Mouse (Mus musculus): ENCODE data around the gene Syt13. TPM values are rescaled to one million over a fixed set of nuclear protein-coding genes. Genes with fewer than 3 reads are reported as not detected.

The Syt13 gene
- total and polyA plus RNA-seq, 3 experiments = not detected

- no peak for DNase-seq (ENCODE audit: extremely low read depth)
- no peak for TF ChIP-seq TBP (conservative IDR thresholded peaks at IDR 0.05; ENCODE audit: low read depth, low read length)
- TF ChIP-seq SMC3 (IDR thresholded peaks at IDR 0.05; ENCODE audit: low read depth, low read length) = no peak
- TF ChIP-seq JUND (conservative IDR thresholded peaks at IDR 0.05; ENCODE audit: low read depth, low read length) = no peak
- TF ChIP-seq ETS1 (conservative IDR thresholded peaks at IDR 0.05; ENCODE audit: low read depth, low read length) = no peak
- no peak for TF ChIP-seq RCOR1 (conservative IDR thresholded peaks at IDR 0.05; ENCODE audit: low read depth, low read length)
- TF ChIP-seq MAZ (IDR thresholded peaks at IDR 0.05; ENCODE audit: low read depth, low read length) = no peak
- no peak for TF ChIP-seq CHD1 (IDR thresholded peaks at IDR 0.05; ENCODE audit: low read depth, low read length)
- TF ChIP-seq BHLHE40 (IDR thresholded peaks at IDR 0.05; ENCODE audit: low read depth, low read length) = no peak
- no peak for TF ChIP-seq KAT2A (IDR thresholded peaks at IDR 0.05; ENCODE audit: insufficient replicate concordance, low read length)
- TF ChIP-seq E2F4 (IDR thresholded peaks at IDR 0.05; ENCODE audit: insufficient replicate concordance, low read depth, low read length) = no peak
- TF ChIP-seq GABPA (IDR thresholded peaks at IDR 0.05; ENCODE audit: insufficient replicate concordance, low read depth, low read length) = no peak
- TF ChIP-seq IRF4 (IDR thresholded peaks at IDR 0.05; ENCODE audit: low read depth, low read length) = no peak
- Histone ChIP-seq H3K27ac (ENCODE audit: insufficient read depth, low read depth) (no peak overlapping the region), H3K4me3 (replicated peaks in 1 of 3; ENCODE audit: low read depth in 2 of 3, low read length in 2 of 3, poor library complexity in 1 of 3) (no peak overlapping the region), H3K9me3 (replicated peaks; ENCODE audit: low read length) (no peaks in the 10 kb centered on the region), H3K79me2 (replicated peaks; ENCODE audit: control insufficient read depth, extremely low read depth, insufficient read depth, poor library complexity, severe bottlenecking) (no peaks in the 10 kb centered on the region), H3K27me3 (replicated peaks) (peaks cover 85% of the 10 kb centered on the region), H3K4me2 (ENCODE audit: insufficient read depth, low read depth, poor library complexity, severe bottlenecking) (no peak overlapping the region), H3K36me3 (replicated peaks in 1 of 2; ENCODE audit: control insufficient read depth in 1 of 2, insufficient read depth in 1 of 2, low read length in 1 of 2) (no peaks in the 10 kb centered on the region), H3K9ac (ENCODE audit: insufficient read depth, low read depth) (no peak overlapping the region), H3K4me1 (ENCODE audit: control insufficient read depth in 1 of 2, insufficient read depth in 2 of 2) (no peaks in the 10 kb centered on the region)
- in situ Hi-C loops (cut with MboI; ENCODE audit: low pct_ligation_motif_present, low pct_unique_long_range_greater_than_20kb, low sequenced_read_pairs) = no loop called here
- dilution Hi-C loops (cut with MboI; ENCODE audit: extremely low pct_ligation_motif_present, extremely low pct_unique_long_range_greater_than_20kb, low sequenced_read_pairs) = no loop called here
These were observed 16.2 kb downstream of the Syt13 start for GRCm38 (mm10) chr2:92931061-92931460.

DNA sequence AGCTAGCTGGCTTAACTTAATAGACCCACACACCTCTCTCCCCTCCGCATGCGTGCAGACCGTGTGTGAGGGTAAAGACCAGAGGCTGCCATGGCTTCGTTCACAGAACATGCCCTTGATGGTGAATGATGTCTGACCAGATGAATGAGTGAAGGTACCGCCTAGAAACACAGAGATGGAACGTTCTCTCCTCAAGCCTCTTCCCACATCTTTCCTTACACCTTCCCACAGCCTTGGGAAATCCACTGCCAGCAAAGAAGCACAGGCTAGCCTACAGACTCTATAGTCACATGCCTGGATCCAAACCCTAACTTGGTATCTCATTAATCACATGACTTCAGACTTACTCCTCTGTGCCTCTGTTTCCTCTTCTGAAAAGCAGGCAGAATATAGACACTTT is 18.5 kb downstream of the Syt13 start:
- Histone ChIP-seq H3K4me3 (replicated peaks in 1 of 3; ENCODE audit: low read depth in 2 of 3, low read length in 2 of 3, poor library complexity in 1 of 3) (no peak overlapping the region), H3K36me3 (replicated peaks in 1 of 2; ENCODE audit: control insufficient read depth in 1 of 2, insufficient read depth in 1 of 2, low read length in 1 of 2) (no peaks in the 10 kb centered on the region), H3K79me2 (replicated peaks; ENCODE audit: control insufficient read depth, extremely low read depth, insufficient read depth, poor library complexity, severe bottlenecking) (no peaks in the 10 kb centered on the region), H3K27me3 (replicated peaks) (peaks cover 83% of the 10 kb centered on the region), H3K9me3 (replicated peaks; ENCODE audit: low read length) (no peaks in the 10 kb centered on the region), H3K9ac (ENCODE audit: insufficient read depth, low read depth) (no peak overlapping the region), H3K27ac (ENCODE audit: insufficient read depth, low read depth) (no peak overlapping the region), H3K4me2 (ENCODE audit: insufficient read depth, low read depth, poor library complexity, severe bottlenecking) (no peak overlapping the region), H3K4me1 (ENCODE audit: control insufficient read depth in 1 of 2, insufficient read depth in 2 of 2) (no peaks in the 10 kb centered on the region)
- no peak for TF ChIP-seq JUN (IDR thresholded peaks at IDR 0.05; ENCODE audit: insufficient read depth, low read depth, low read length)
- TF ChIP-seq NRF1 (IDR thresholded peaks at IDR 0.05; ENCODE audit: low read depth, low read length) = no peak
- TF ChIP-seq ZNF384 (IDR thresholded peaks at IDR 0.05; ENCODE audit: low read depth, low read length) = no peak
- TF ChIP-seq SIN3A (IDR thresholded peaks at IDR 0.05; ENCODE audit: low read length) = no peak
- TF ChIP-seq CTCF (conservative IDR thresholded peaks at IDR 0.05 in 1 of 2, IDR thresholded peaks at IDR 0.05 in 1 of 2; ENCODE audit: low read depth in 2 of 2, low read length in 2 of 2) = no peak
- no peak for TF ChIP-seq PAX5 (IDR thresholded peaks at IDR 0.05; ENCODE audit: low read length)
- TF ChIP-seq MAZ (IDR thresholded peaks at IDR 0.05; ENCODE audit: low read depth, low read length) = no peak
- no peak for TF ChIP-seq BHLHE40 (IDR thresholded peaks at IDR 0.05; ENCODE audit: low read depth, low read length)
- TF ChIP-seq POLR2A (IDR thresholded peaks at IDR 0.05; ENCODE audit: low read depth, low read length) = no peak
- TF ChIP-seq GABPA (IDR thresholded peaks at IDR 0.05; ENCODE audit: insufficient replicate concordance, low read depth, low read length) = no peak
- no peak for TF ChIP-seq MAFK (IDR thresholded peaks at IDR 0.05; ENCODE audit: insufficient replicate concordance, low read length)
- TF ChIP-seq RAD21 (IDR thresholded peaks at IDR 0.05; ENCODE audit: low read depth, low read length) = no peak
- TF ChIP-seq KAT2A (IDR thresholded peaks at IDR 0.05; ENCODE audit: insufficient replicate concordance, low read length) = no peak
- TF ChIP-seq SMC3 (IDR thresholded peaks at IDR 0.05; ENCODE audit: low read depth, low read length) = no peak
- dilution Hi-C loops (cut with MboI; ENCODE audit: extremely low pct_ligation_motif_present, extremely low pct_unique_long_range_greater_than_20kb, low sequenced_read_pairs) (no loop called here), in situ Hi-C loops (cut with MboI; ENCODE audit: low pct_ligation_motif_present, low pct_unique_long_range_greater_than_20kb, low sequenced_read_pairs) (no loop called here)
- DNase-seq (ENCODE audit: extremely low read depth) = no peak

All from CH12.LX (cell line).